Mouse (Mus musculus) WW6 (cell line): ENCODE measurements around the gene Rad51.

ENCODE experiments used
- DNase-seq: peaks from one replicate; pipeline ENCODE4 v3.0.0-alpha.2; 2013; ENCODE audit warnings: low read depth, low spot score

Gene Rad51

DNA sequence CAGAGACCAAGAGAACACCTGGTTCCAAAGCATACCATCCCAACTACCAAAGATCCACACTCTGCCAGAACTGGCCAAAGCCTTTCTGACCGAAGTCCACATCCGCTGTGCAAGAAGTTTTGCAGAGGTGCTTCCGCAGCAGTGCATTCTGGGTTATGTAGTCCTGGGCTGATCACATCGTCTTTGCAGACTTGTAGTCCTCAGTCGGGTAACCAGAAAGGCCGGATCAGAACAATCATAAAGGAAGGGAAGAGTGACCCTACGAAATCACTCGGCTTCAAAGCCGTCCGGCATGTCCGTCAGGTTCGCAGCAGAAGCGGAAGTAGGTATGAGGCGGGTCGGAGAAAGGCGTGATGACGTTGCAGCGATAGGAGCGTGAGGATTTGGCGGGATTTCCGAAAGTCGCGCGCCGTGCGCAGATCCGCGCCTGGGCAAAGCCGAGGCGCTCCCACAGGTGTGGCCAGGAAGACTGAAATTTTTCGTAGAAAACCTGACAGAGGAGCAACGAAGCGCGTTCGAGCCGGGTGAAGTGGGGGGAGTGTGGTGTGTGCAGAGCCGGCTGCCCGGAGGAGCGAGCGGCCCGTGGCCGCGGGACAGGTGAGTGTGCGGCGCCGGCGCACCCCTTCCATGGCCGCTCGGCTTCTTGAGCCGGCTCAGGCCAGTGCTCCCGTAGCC, at the start of gene Rad51:
Rad51 (plus strand) TSS at position 356 of the 675 bp plus-strand sequence.
- DNase-seq: peak; percentile 80

DNA sequence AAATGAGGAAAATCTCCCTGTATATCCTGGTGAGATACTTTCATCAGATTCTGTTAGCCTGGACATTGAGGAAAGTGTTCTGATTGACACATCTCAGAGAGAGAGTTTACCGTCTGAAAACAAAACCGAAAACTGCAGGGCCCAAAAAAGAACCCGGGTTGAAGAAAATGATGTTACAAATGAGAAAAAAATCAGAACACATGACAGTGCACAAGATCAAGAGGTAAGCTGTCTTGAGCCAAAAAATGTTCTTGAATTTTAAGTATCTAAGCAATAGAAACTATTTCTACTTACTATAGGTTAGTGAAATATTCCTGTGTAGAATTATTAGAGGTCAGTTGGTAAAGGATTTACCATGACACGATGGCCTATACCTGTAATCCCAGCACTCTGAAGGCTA, 40.2 kb upstream of the Rad51 start:
- DNase-seq: no peak

DNA sequence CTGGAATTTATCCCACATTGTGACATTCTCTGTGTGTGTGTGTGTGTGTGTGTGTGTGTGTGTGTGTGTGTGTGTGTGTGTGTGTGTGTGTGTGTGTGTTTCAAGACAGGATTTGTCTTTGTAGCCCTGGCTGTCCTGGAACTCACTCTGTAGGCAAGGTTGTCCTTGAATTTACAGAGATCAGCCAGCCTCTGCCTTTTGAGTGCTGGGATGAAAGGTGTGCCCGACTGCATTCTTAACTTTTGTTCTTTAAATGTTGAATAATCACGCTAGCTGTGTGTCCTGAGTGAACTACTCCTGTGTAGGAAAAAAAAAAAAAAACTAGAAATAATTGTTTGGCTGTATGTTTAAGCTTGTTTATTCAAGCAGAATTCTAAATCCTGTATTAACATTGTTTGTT, 26.4 kb upstream of the Rad51 start:
- no peak for DNase-seq

DNA sequence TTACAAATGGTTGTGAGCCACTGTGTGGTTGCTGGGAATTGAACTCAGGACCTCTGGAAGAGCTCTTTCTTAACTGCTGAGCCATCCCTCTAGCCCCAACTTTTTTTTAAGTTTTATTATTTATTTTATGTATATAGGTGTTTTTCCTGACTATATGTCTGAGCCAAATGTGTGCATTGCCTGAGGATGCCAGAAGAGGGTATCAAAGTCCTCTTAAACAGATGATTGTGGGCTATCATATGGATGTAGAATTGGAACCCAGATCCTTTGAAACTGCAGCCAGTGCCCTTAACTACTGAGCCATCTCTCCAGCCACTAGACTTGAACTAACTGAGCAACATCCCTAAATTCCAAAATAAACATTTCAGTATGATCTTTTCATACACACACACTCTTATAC, 11.0 kb upstream of the Rad51 start:
- DNase-seq: no peak

DNA sequence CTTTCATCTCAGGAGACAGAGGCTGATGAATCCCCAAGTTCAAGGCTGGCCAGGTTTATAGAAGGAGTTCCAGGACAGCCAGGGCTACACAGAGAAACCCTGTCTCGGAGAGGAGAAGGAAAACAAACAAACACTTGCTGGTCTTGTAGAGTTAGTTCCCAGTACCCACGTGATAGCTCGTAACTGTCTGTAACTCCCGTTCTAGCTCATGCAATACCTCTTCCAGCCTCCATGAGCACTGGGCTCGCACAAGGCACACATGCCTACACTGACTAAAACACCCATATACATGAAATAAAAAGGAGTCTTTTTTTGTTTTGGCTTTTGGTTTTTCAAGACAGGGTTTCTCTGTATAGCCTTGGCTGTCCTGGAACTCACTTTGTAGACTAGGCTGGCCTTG, 6.0 kb upstream of the Rad51 start:
- DNase-seq: no peak

DNA sequence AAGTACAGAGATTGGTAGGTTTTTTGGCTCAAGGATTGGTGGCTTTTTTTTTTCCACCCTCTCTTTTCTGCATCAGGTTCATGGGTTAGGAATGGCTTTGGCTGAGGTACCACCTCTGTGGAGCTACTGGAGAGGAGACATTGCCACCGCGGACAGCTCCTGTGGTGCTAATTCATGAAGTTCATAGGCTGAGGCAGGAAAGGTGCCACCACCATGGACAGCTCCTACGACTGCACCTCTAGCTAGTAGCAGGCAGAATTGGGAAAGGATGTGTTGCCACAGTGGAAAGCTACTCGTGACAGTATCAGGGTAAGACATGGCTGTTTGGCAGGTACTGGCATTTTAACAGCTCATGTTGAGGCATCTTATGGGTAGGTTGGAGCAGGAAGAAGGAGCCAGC, 4.0 kb upstream of the Rad51 start:
- DNase-seq: peak; percentile 52

DNA sequence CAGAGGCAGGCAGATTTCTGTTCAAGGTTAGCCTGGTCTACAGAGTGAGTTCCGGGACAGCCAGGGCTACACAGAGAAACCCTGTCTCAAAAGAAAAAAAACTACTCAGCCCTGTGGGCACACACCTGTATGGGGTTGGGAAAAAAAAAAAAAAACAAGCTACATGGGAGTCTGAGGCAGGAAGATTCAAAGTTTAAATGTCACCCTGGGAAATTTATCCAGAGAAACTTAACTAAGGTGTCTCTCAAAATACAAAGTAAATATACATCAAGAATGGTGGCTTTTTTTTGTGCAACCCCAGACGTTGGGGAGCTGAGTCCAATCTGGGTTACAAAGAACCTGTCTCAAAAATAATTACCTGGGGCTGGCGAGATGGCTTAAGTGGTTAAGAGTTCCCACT, 1.5 kb upstream of the Rad51 start:
- DNase-seq: no peak

DNA sequence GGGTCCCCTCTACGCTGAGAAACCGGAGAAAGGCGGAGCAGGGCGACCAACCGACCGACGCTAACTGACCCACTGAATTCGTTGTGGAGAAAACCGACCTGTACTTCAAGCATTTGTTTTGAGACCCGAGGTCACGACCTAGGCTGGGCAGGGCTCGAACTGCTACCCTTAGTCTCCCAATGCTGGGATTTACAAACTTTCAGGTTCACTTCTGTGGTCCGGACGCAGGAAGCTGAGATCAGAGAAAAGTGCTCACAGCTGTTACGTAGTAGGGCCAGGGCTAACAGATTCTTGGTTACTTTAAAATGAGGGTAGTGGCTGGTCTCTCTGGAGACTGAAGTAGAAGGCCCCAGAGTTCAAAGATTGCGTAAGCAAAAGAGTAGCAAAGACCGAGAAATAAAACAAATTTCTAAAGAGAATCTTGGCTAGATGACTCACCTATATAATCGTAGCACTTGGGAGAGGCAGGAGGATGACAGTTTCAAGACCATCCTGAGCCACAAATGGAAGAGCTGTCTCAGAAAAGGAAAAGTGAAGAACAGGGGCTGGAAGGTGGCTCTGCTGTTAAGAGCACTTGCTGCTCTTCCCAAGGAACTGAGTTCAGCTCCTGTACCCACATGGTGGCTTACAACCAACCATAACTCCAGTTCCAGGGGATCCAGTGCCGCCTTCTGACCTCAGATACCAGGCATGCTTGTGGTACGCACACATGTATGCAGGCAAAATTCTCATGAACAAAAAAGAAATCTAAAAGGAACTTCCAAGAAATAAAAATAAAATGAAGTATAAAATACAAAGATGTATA, 730 bp downstream of the Rad51 start:
- no peak for DNase-seq

DNA sequence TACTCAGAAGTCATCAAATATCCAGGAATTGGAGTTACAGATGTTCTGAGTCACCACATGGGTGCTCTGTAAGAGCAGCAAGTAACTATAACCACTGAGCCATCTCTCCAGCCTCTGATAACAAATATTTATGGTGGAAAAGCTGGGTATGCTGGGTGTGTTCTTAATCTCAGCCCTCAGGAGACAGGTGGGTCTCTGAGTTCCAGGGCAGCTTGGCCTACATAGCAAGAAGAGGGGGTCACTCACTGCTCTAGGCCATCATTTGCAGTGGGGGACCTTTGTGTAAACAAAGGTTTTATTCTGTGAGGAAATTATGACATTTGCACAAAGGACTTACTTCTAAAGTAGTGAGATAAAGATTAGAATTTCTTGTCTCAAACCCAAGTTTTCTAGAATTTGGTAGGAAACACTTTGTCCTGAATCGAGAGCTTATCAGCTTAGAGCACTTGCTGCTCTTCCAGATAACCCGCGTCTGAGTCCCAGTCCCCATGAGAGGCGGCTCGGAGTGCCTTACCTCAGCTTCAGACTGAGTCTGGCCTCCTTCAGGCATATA, 23.8 kb downstream of the Rad51 start:
- no peak for DNase-seq

DNA sequence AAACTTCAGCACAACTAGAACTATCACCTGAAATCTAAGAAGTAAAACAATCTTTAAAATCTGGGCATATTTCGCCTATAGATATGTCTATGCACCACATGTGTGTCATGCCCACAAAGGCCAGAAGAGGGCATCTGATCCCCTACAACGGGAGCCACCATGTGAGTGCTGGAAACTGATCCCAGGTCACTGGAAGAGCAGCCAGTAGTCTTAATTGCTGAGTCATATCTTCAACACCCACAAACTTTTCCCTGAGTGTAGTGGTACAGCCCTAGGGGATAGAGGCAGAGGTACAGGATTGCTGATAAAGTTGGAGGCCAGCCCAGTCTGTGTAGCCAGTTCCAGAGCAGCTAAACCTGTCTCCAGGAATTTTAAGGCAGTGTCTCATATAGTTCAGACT, 32.6 kb downstream of the Rad51 start:
- DNase-seq: no peak

DNA sequence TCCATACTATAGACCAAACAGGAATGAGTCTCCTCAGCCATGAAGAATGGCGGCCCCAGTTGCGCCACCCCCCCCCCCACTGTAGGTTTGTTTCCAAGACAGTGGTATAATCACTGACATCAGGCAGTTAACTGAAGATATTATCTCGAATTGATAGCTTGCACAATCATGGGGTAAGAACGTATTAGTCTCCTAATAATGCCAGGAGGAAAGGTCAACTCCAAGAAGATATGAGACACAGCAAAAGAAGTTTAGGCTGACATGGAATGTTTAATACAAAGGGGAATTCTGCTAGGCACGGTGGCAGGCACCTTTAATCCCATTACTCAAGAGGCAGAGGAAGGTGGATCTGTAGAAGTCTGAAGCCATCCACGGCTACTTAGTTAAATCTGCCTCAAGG, 33.8 kb downstream of the Rad51 start:
- no peak for DNase-seq

DNA sequence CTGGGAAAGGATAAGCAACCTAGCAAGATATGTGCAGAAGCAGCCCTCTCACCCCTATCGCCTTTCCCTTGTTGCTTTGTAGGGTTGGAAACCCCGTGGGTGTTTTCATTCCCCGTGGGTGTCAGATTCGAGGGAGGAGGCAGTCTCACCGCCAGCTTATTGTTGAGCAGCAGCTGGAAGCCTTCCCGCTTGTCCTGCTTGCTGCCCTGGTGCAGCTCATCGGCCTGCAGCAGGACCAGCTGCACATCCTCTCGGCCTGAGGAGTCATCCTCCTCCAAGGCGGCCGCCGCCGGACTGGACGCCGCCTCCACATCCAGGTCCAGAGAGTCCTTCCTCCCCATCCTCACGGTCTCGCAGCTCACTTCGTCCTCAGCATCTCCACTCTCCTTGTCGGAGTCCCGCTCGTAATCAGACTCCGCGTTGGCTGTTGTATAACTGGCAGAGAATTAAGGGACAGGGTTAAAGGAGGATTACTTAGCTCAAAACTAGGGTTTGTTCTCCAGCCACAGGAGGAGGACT, 34.6 kb downstream of the Rad51 start:
- DNase-seq: no peak

DNA sequence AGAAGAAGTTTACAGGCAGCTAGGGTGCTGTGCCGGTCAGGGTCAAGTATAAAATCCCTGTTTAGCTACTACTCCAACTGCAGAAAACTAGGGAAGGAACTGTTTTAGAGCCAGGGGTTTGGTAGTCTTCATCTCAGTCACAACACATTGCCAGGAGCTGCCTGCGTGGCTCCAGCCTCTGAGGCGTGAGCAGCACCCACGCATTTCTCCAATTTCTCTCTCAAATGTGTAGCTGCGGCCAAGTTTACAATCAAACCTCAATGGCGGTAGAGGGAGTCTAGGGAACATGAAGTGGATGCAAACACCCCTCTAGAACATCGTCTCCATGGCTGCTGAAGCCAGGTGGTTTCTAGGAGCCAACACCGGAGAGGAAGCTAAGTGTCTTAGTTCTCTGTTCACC, 35.2 kb downstream of the Rad51 start:
- no peak for DNase-seq

DNA sequence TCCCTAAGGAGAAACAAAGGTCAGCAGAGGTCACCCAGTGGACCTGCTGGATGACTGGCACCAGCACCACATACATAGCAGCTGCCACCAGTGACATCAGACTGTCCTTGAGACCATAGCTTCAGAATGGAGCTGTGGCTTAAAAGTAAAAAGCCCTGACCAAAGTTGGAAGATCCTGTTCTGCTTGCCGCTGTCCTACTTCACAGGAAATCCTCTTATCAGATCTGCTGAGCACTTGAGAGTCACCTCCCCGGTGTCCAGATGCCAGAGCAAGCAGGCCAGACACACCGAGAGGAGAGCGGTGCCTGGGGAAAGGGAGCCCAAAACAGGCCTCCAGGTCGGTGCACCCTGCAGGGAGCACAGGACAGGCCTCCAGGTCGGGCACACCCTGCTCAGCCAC, 39.7 kb downstream of the Rad51 start:
- DNase-seq: no peak

DNA sequence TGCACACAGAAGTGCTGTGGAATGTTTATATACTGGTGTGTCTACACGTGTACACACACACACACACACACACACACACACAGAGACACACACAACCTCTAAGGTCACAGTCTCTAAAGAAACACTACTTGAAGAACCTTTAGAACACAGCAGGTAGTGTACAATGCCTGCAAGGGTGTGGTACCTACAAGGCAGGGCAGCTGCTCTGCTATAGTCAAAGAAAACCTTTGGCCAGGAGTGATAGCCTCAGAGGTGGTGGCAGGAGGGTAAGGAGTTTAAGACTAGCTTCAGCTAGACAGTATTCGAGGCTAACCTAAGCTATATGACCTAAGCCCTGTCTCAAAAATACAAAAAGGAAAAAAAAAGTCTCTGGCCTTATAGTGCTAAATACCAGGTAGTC, 42.1 kb downstream of the Rad51 start:
- DNase-seq: no peak

DNA sequence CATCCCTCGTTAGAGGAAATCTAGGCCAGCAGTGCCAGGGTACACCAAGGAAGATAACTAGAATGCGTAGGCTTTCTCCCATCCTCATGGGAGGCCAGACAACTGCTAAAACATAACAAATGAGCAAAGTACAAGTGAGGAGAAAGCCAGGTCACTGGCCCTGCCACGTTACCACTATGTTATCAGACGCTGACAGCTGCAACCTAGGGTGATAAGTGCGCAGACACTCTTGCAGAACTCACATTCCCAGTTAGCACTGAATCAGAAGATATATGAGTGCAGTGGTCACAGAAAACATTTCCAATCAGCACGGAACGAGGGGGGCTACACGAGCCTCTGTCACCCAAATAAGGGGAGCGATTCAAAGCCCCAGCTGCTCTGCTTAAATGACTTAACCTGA, 42.8 kb downstream of the Rad51 start:
- no peak for DNase-seq

DNA sequence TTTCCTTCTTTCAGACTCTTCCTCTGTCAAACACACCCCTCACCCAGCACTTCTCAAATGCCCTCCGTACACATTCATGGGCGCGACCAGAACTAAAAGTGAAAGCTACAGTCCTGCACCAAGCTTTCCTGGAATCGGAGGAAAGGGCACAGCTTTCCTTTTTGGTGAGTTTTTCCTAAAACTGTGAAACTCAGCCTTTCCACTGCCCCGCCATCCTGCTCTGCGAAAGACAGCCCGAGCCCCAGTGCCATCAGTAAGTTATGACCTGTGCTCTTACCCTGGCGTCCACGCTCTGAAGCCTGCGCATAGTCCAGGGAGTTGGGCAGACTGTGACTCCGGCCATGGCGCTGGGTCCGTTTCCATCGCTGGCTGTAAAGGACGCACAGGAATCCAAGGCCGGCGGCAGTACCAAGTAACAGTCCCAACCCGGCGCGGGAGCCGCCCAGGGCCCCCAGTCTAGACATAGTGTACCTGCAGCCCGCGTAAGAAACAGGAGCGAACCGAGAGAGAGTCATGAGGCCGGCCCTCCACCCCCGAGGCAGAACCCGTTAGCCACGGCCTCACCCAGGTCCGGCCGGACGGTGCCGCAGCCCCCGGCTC, 43.6 kb downstream of the Rad51 start:
- DNase-seq: no peak

DNA sequence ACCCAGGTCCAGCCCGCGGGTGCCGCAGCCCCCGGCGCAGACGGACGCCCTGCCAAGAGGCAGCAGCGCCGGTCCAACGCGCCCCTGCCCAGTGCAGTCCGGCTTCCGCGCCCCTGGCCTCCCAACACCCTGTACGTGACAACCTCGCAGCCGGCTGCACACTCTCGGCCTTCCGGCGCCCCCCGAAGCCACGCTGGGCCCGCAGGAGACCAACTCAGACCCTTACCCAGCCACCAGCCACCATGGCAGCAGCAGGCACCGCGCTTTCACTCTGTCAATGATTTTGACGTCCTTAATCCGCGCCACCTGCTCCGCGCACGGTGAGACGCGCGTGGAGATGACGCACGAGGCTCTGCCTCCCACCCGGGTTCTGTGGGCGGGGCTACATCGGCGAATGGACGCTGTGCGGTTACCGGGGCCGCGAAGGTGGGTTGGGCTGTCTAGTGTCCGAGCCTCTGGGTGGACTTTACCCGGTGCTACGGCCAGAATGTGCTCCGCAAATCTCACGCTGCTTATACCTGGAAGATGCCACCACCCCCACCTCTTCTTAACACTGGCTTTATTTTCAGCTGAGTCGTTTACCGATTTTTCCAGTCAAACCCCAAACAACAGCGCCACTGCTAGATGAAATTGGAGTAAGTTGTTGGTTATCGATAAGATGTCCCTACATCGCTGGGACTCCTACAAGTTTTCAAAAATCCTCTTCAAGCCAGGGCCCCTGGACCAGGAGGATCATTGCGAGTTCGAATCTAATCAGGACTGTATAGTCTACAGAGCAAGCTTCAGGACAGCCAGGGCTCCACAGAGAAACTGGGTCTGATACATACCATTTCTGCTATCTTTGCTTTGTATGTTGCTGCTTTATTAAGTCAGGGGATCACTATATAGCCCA, 44.3 kb downstream of the Rad51 start, which contains the start of gene Rmdn3:
Rmdn3 (minus strand) TSS at position 354 of the 892 bp plus-strand sequence.
- peak; percentile 85 for DNase-seq

DNA sequence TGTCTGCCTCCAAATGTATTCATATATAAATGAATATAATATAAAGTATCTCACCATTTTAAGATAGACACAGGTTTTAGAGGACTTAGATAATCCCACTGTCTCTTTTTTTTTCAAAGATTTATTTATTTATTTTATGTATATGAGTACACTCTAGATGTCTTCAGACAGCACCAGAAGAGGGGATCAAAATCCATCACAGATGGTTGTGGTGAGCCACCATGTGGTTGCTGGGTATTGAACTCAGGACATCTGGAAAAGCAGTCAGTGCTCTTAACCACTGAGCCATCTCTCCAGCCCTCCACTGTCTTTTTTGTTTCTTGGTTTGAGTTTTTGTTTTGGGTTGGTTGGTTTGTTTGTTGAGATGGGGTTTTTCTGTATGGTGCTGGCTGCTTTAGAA, 45.2 kb downstream of the Rad51 start:
- no peak for DNase-seq

DNA sequence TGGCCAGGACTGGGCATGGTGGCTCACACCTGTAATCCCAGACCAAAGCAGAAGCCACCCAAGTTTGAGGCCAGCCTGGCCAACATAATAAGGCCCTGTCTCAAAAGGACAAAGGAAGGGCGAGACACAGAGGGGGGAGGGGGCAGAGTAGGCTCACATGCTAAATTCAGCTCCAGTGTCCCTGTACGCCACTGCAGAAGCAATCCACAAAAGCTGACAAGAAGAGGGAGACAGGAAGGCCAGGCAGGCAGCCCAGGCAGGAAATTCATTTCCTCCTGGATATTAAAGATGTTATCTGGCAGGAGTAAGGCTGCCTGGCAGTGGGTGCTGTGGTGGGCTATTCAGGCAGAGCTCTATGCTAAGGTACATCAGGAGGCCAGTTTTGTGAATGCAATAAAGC, 48.7 kb downstream of the Rad51 start:
- no peak for DNase-seq

DNA sequence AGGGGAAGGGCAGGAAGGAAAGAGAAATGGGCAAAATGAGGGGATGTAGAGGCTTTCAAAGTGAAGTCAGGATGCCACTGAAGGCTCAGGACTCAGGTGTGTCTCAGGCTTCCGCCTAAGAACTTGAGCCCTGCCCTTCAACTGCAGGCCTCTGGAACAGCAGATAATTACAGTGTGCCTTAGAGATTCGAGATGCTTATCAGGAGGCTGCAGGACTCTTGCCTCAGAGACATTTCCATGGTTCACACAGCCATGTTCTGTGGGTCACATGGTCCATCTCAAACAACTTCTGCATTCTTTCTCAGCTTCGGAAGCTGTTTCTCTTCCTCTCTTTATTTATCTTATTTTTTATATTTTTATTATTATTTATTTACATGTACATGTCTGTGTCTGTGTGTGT, 50.5 kb downstream of the Rad51 start:
- no peak for DNase-seq
